Mouse (Mus musculus): Measurements from ENCODE around the gene Ints3.

DNA sequence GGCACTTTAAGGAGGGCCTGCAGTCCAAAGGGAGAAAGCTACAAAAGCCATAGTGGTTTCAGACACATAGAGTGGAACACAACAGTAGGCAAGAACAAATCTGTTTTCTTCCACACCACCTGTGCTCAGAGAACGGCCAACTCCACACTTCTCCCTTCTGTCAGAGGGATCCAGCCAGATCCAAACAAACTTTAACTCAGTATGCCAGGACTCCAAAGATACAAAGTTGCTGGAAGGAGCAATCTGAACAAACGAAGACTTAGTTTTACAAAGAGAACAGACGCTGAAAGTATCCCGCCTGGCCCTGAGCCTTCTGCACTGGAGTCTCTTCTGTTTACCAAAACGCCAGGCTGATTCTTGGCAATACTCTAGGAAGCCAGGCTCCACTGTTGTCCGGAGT lies 12.7 kb downstream of the Ints3 start:
- no peak for TF ChIP-seq CTCF (conservative IDR thresholded peaks at IDR 0.05; ENCODE audit: low read length)
- TF ChIP-seq NANOG (IDR thresholded peaks at IDR 0.05; ENCODE audit: borderline replicate concordance, low read length): no peak

Measured in E14TG2a.4 (cell line).